Mouse (Mus musculus): ENCODE data around the gene Atp2c1. TPM values are rescaled to one million over a fixed set of nuclear protein-coding genes. Genes with fewer than 3 reads are reported as not detected.
A peak's percentile ranks its signal among the peaks of the same experiment; 100 is the strongest.

Gene Atp2c1
- polyA plus RNA-seq, 1 experiment = 108 TPM

DNA sequence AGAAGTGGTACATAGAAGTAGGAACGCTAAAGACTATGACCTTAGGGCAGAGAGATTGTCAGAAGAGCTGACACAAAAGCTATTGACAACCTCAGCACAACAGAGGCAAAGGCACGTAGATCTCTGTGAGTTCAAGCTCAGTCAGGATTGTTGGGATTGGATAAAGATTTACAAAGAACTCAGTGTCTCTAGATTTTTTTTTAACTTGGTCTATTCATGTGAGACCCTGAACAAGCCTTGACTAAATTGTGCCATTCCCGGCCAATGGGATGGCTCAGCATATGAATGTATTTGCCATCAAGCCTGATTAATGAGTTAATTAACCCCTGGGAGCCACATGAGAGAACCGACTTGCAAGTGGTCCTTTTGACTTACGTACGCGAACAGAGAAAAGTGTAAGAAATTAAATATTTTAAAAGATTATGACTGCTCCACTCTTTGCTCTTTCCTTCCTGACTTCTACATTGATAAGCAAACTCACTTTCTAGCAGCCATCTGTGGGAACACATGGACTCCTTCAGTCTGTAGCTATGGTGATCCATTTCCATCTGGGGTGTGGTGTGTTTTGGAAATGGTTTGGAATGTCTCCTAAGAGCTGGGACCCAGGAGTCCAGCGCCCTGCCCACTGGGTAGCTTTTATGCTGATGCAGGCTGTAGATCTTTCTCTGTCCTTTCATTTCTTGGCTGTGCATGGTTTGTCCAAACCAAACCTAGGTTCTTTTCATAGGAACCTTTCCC is 17.1 kb upstream of the Atp2c1 start:
- TF ChIP-seq CTCF (IDR thresholded peaks at IDR 0.05; ENCODE audit: borderline replicate concordance, insufficient read depth, low read depth, low read length) (no peak), POLR2A (IDR thresholded peaks at IDR 0.05; ENCODE audit: borderline replicate concordance, insufficient read depth, low read length) (no peak)
- Histone ChIP-seq H3K27me3 (ENCODE audit: control insufficient read depth, insufficient read depth, low read length) (no peaks in the 10 kb centered on the region), H3K27ac (ENCODE audit: insufficient read depth, low read length) (no peak overlapping the region), H3K4me3 (replicated peaks; ENCODE audit: insufficient read depth, low read depth, low read length) (no peak overlapping the region), H3K4me1 (ENCODE audit: control insufficient read depth, insufficient read depth, low read length) (no peaks in the 10 kb centered on the region)
- no peak for DNase-seq
- 68% methylated on average over 8 of the region's 8 CpGs for WGBS

DNA sequence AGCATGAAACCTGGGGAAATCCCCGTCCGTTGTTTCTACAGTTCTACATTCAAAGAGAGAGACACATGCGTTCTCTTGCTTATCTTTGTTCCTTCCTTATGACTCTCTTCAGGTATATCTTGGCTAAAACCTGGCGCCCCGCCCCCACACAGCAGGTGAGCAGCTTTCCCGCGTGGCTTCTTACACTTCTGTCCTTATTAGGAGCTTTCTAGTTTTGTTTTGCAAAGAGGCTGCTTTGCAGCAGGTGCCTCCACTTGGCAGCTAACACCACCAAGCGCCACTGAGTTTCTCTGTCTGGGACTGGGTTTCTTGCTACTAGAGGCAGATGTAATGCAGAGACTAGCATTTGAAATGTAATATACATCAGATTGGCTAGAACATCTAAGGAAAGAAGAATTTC is 10.4 kb upstream of the Atp2c1 start:
- H3K4me1 ChIP-seq (ENCODE audit: control insufficient read depth, insufficient read depth, low read length) = no peaks in the 10 kb centered on the region; the same call in 1 of the 2 replicates
- no peak for DNase-seq
- no peaks in the 10 kb centered on the region for H3K27me3 ChIP-seq (ENCODE audit: control insufficient read depth, insufficient read depth, low read length)
- TF ChIP-seq POLR2A (IDR thresholded peaks at IDR 0.05; ENCODE audit: borderline replicate concordance, insufficient read depth, low read length) = no peak
- TF ChIP-seq CTCF (IDR thresholded peaks at IDR 0.05; ENCODE audit: borderline replicate concordance, insufficient read depth, low read depth, low read length) = no peak
- H3K4me3 ChIP-seq (replicated peaks; ENCODE audit: insufficient read depth, low read depth, low read length) = no peak overlapping the region
- H3K27ac ChIP-seq (ENCODE audit: insufficient read depth, low read length) = no peak overlapping the region
- 20% methylated on average over 8 of the region's 8 CpGs for WGBS

DNA sequence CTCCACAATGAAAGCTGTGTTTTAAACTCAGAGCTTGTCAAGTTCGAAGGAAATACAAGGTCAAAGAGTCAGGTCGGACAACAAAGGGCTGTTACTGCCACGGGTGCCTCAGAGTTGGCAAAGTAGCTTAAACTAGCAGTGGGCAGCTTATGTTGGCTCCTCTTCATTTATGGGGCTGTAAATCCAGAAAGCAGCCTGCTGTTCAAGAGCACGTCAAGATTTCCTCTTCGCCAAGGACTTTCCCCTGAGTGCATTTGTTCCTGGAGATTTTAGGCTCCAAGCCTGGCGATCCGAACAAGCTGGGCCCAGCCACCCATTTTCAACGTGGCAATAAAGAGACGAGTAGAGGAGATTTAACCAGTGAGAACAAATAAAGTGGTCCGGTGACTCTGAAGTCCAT is 9.8 kb upstream of the Atp2c1 start:
- DNase-seq = no peak
- Histone ChIP-seq H3K27me3 (ENCODE audit: control insufficient read depth, insufficient read depth, low read length) (no peaks in the 10 kb centered on the region), H3K4me1 (ENCODE audit: control insufficient read depth, insufficient read depth, low read length) (no peaks in the 10 kb centered on the region; the same call in 1 of the 2 replicates), H3K4me3 (replicated peaks; ENCODE audit: insufficient read depth, low read depth, low read length) (no peak overlapping the region), H3K27ac (ENCODE audit: insufficient read depth, low read length) (no peak overlapping the region)
- TF ChIP-seq CTCF (IDR thresholded peaks at IDR 0.05; ENCODE audit: borderline replicate concordance, insufficient read depth, low read depth, low read length) (no peak), POLR2A (IDR thresholded peaks at IDR 0.05; ENCODE audit: borderline replicate concordance, insufficient read depth, low read length) (no peak)
- WGBS = 20% methylated on average over 10 of the region's 10 CpGs

DNA sequence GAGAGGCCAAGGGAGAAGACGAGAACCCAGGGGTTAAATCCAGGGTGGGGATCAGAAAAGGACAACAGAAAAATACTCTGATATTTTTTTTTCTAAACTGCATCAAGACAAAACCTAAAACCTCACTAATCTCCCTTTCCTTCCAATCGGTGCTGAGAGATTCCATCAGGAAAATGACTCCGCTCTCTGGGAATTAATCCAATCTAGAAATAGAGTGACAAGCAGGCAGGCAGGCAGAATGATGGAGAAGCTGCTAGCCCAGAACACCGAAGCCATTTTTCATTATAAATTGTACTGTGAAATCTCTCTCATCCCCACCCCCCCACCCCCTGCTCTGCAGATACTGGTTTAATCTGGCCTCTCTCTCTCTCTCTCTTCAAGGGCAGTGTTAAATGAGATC is 1.8 kb downstream of the Atp2c1 start:
- Histone ChIP-seq H3K27me3 (ENCODE audit: control insufficient read depth, insufficient read depth, low read length) (no peaks in the 10 kb centered on the region), H3K27ac (ENCODE audit: insufficient read depth, low read length) (no peak overlapping the region), H3K4me3 (replicated peaks; ENCODE audit: insufficient read depth, low read depth, low read length) (no peak overlapping the region), H3K4me1 (ENCODE audit: control insufficient read depth, insufficient read depth, low read length) (peaks cover 21% of the 10 kb centered on the region)
- TF ChIP-seq CTCF (IDR thresholded peaks at IDR 0.05; ENCODE audit: borderline replicate concordance, insufficient read depth, low read depth, low read length) (no peak), POLR2A (IDR thresholded peaks at IDR 0.05; ENCODE audit: borderline replicate concordance, insufficient read depth, low read length) (no peak)
- no peak for DNase-seq
- WGBS = 23% methylated on average over 4 of the region's 4 CpGs

DNA sequence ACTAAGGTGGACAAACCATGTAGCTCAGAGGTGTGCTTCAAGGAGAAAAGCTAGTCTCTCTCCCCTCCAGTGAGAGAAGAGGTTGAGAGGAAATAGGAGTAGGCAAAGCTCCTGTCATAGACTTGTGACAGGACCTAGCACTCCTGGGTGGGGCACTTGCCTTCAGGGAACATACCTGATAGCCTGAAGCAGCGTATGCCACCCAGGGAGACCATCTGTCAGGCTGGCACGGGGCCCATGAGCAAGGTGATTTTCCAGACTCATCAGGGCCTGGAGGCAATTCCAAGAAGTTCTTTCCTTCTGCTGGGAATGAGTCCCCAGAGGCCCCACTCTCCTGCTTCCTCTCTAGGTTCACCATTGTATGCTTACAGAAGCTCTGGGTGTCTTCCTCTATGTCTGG is 4.1 kb downstream of the Atp2c1 start:
- DNase-seq = peak; percentile 86 to 87
- Histone ChIP-seq H3K27ac (ENCODE audit: insufficient read depth, low read length) (peak overlapping the region; percentile 65), H3K27me3 (ENCODE audit: control insufficient read depth, insufficient read depth, low read length) (no peaks in the 10 kb centered on the region), H3K4me1 (ENCODE audit: control insufficient read depth, insufficient read depth, low read length) (peaks cover 21% of the 10 kb centered on the region), H3K4me3 (replicated peaks; ENCODE audit: insufficient read depth, low read depth, low read length) (no peak overlapping the region)
- 22% methylated on average over 2 of the region's 2 CpGs for WGBS
- no peak for TF ChIP-seq POLR2A (IDR thresholded peaks at IDR 0.05; ENCODE audit: borderline replicate concordance, insufficient read depth, low read length)
- TF ChIP-seq CTCF (IDR thresholded peaks at IDR 0.05; ENCODE audit: borderline replicate concordance, insufficient read depth, low read depth, low read length) = no peak

DNA sequence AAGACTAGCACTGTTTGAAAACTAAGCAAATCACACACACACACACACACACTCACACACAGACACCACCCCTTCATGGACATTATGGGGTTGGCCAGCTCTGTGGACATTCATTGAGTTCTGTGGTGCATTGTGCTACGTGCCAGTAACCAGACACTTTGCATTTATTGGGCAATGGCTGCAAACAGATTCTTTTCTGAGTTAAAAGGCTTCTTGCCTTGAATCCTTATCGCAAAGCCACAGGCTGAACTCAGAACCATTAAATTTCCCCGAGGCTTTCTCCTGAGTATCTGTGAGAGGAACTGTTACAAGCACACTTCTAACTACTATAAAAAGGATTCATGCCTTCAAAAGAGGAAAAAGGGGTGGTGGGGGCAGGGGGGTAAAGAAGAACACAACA is 5.1 kb downstream of the Atp2c1 start:
- DNase-seq = no peak
- 78% methylated on average over 3 of the region's 3 CpGs for WGBS
- Histone ChIP-seq H3K4me3 (replicated peaks; ENCODE audit: insufficient read depth, low read depth, low read length) (no peak overlapping the region), H3K27ac (ENCODE audit: insufficient read depth, low read length) (no peak overlapping the region), H3K27me3 (ENCODE audit: control insufficient read depth, insufficient read depth, low read length) (no peaks in the 10 kb centered on the region), H3K4me1 (ENCODE audit: control insufficient read depth, insufficient read depth, low read length) (peaks cover 21% of the 10 kb centered on the region)
- TF ChIP-seq POLR2A (IDR thresholded peaks at IDR 0.05; ENCODE audit: borderline replicate concordance, insufficient read depth, low read length) (no peak), CTCF (IDR thresholded peaks at IDR 0.05; ENCODE audit: borderline replicate concordance, insufficient read depth, low read depth, low read length) (no peak)

DNA sequence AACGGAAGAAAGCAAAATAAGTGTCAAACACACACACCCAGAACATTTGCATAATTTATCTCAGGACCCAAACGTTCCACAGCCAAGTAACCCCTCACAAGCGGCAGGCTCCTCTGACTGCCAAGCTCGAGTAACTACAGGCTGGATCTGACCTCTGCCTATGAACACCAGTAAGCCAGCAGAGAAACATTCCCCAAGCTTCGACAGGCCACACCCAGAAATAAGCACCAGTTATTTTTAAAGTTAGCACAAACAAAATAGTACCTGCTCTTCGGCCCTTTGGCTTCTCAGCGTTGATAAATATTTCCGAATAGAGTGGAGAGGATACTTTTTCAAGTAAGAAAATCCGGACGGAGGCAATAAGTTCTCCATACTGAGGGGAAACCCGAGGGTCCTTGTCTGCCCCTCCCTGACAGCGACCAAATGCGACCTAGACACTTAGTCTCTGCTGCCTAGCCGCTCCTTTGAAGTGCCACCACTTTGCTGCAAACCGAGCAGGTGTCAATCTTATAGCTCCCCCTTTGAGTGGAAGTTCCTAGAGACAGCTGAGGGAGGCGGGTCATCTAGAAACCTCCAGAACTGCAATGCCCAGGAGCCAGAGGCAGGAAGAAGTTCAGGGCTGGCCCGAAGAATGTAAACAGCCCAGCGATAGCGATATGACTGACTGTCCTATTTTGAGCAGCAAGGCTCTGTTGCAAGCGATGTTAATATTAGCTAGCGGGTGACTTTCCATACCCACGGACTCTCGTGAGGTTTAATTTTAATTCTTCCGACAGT is 6.2 kb downstream of the Atp2c1 start:
- WGBS = 74% methylated on average over 24 of the region's 24 CpGs
- Histone ChIP-seq H3K27ac (ENCODE audit: insufficient read depth, low read length) (no peak overlapping the region), H3K27me3 (ENCODE audit: control insufficient read depth, insufficient read depth, low read length) (no peaks in the 10 kb centered on the region), H3K4me3 (replicated peaks; ENCODE audit: insufficient read depth, low read depth, low read length) (peak overlapping the region; percentile 19), H3K4me1 (ENCODE audit: control insufficient read depth, insufficient read depth, low read length) (peaks cover 21% of the 10 kb centered on the region)
- TF ChIP-seq POLR2A (IDR thresholded peaks at IDR 0.05; ENCODE audit: borderline replicate concordance, insufficient read depth, low read length) = no peak
- no peak for TF ChIP-seq CTCF (IDR thresholded peaks at IDR 0.05; ENCODE audit: borderline replicate concordance, insufficient read depth, low read depth, low read length)
- DNase-seq = peak; percentile 14 to 16
